Mouse (Mus musculus) liver, postnatal 0 days (tissue): ENCODE measurements around the gene Pdcd1. TPM values are rescaled to one million over a fixed set of nuclear protein-coding genes. Genes with fewer than 3 reads are reported as not detected.
"Not testable (repeated sequence)": the region's sequence is repeated elsewhere in the genome, so short reads cannot be mapped to it uniquely, and the experiment has no call there.

Experiments used
- ATAC-seq: fragments of 200-750 bp; cut with Nextera tagmentation; 2 replicates; pipeline ENCODE4 v1.8.0; 2017; ENCODE audit warnings: mild to moderate bottlenecking, moderate library complexity
- DNase-seq: peaks from one replicate; pipeline ENCODE4 v3.0.0-alpha.2; 2016
- H3K27ac ChIP-seq: fragments of 300-500 bp; sonication (generic); 2 replicates; pipeline ENCODE4 v1.5.1; 2014; ENCODE audit warnings: antibody characterized with exemption, moderate library complexity, mild to moderate bottlenecking, low read depth
- H3K27me3 ChIP-seq: fragments of 300-500 bp; sonication (generic); 2 replicates; pipeline ENCODE4 v1.6.1; 2014; ENCODE audit warnings: low read length, control low read depth, mixed read lengths; ENCODE audit not compliant: insufficient read depth
- H3K36me3 ChIP-seq: fragments of 300-500 bp; sonication (generic); replicated peaks from 2 replicates; pipeline ENCODE4 v1.6.1; 2014; ENCODE audit warnings: mild to moderate bottlenecking, control low read depth, low read length, moderate library complexity, mixed read lengths; ENCODE audit not compliant: insufficient read depth
- H3K4me1 ChIP-seq: fragments of 300-500 bp; sonication (generic); 2 replicates; pipeline ENCODE4 v1.6.1; 2014; ENCODE audit warnings: antibody characterized with exemption, mild to moderate bottlenecking, control low read depth; ENCODE audit not compliant: insufficient read depth
- H3K4me2 ChIP-seq: fragments of 300-500 bp; sonication (generic); 2 replicates; pipeline ENCODE4 v1.6.1; 2014; ENCODE audit warnings: low read depth, mild to moderate bottlenecking, low read length, moderate library complexity, mixed read lengths
- H3K4me3 ChIP-seq: fragments of 300-500 bp; sonication (generic); 2 replicates; pipeline ENCODE4 v1.5.1; 2014; ENCODE audit warnings: low read depth, low read length
- H3K9ac ChIP-seq: fragments of 300-500 bp; sonication (generic); replicated peaks from 2 replicates; pipeline ENCODE4 v1.6.1; 2014; ENCODE audit warnings: mild to moderate bottlenecking, moderate library complexity
- H3K9me3 ChIP-seq: fragments of 300-500 bp; sonication (generic); 2 replicates; pipeline ENCODE4 v1.6.1; 2016; ENCODE audit warnings: mild to moderate bottlenecking, control low read depth, low read length, mixed read lengths
- CTCF ChIP-seq: sonication (generic); IDR thresholded peaks from 2 replicates; pipeline ENCODE4 v1.5.1; 2016; ENCODE audit warnings: antibody characterized with exemption, low read depth
- EP300 ChIP-seq: IDR thresholded peaks from 2 replicates; pipeline ENCODE4 v1.6.1; 2016; ENCODE audit warnings: antibody characterized with exemption, low read depth, mild to moderate bottlenecking
- WGBS: fragments of 180-500 bp; shearing (Covaris S2); extraction: QIAGEN DNeasy Blood & Tissue Kit; methylation state at CpG from one replicate; pipeline ENCODE4 v1.1.7; 2014; ENCODE audit not compliant: insufficient replicate concordance; 5-methylcytosine and 5-hydroxymethylcytosine counted together
- polyA plus RNA-seq: library from polyadenylated mRNA; unstranded; fragments of >200 nt; fragmentation: Nextera tagmentation; extraction: Ambion mirVana; gene quantifications from 2 replicates; pipeline ENCODE4 v1.2.1, GENCODE M21; 2015

The Pdcd1 gene
- polyA plus RNA-seq, 1 experiment from 2014 or later: 0.15 TPM

- no peaks in the 10 kb centered on the region for H3K9me3 ChIP-seq
- TF ChIP-seq CTCF: no peak
- no peak for TF ChIP-seq EP300
- no peaks in the 10 kb centered on the region for H3K27me3 ChIP-seq
- H3K4me3 ChIP-seq: no peak overlapping the region
- no peak overlapping the region for H3K9ac ChIP-seq
- H3K4me2 ChIP-seq: no peak overlapping the region
- 49% methylated on average over 15 of the region's 15 CpGs for WGBS
- no peak overlapping the region for H3K27ac ChIP-seq
- DNase-seq (no peak), ATAC-seq (no peak)
- no peaks in the 10 kb centered on the region for H3K36me3 ChIP-seq
- no peaks in the 10 kb centered on the region for H3K4me1 ChIP-seq
Measured at GRCm38 (mm10) chr1:94080718-94081117, 28.4 kb upstream of the Pdcd1 start.

- WGBS: 5% methylated on average over 9 of the region's 9 CpGs
- no peaks in the 10 kb centered on the region for H3K4me1 ChIP-seq
- ATAC-seq: peak; percentile 85
- H3K9ac ChIP-seq: no peak overlapping the region
- no peak overlapping the region for H3K27ac ChIP-seq
- DNase-seq: peak; percentile 78
- no peak overlapping the region for H3K4me3 ChIP-seq
- H3K9me3 ChIP-seq: no peaks in the 10 kb centered on the region
- H3K36me3 ChIP-seq: no peaks in the 10 kb centered on the region
- TF ChIP-seq EP300 (no peak), CTCF (peak; percentile 88)
- H3K27me3 ChIP-seq: no peaks in the 10 kb centered on the region
- H3K4me2 ChIP-seq: no peak overlapping the region
Measured at GRCm38 (mm10) chr1:94078835-94079440, 26.6 kb upstream of the Pdcd1 start.

DNA sequence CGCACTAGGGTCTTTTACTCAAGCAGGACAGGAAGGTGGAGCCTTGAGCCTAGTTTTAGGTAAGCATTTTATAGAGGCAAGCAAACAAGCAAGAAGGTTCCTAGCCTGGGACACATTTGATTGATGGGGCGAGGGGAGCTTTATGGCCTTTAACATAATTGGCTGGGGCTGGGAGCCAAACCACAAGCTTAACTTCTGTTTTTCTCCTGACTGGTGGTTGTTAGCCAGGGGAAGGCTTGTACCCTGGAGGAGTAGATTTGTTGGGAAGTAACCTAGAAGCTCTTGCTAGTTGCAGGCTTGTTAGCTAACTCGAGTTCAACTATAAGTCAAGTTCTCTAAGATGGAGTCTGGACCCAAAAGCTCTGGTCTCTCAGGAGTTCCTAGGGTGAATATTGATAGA is 26.0 kb upstream of the Pdcd1 start:
- Histone ChIP-seq H3K4me2 (no peak overlapping the region), H3K4me1 (no peaks in the 10 kb centered on the region), H3K27ac (no peak overlapping the region), H3K36me3 (no peaks in the 10 kb centered on the region), H3K4me3 (no peak overlapping the region), H3K9ac (no peak overlapping the region), H3K9me3 (no peaks in the 10 kb centered on the region), H3K27me3 (no peaks in the 10 kb centered on the region)
- DNase-seq (no peak), ATAC-seq (no peak)
- no peak for TF ChIP-seq CTCF
- TF ChIP-seq EP300: no peak
- WGBS: 32% methylated on average over 3 of the region's 3 CpGs

- Histone ChIP-seq H3K9me3 (no peaks in the 10 kb centered on the region), H3K9ac (no peak overlapping the region), H3K4me1 (no peaks in the 10 kb centered on the region), H3K4me2 (no peak overlapping the region), H3K36me3 (no peaks in the 10 kb centered on the region), H3K4me3 (no peak overlapping the region), H3K27ac (no peak overlapping the region), H3K27me3 (no peaks in the 10 kb centered on the region)
- WGBS: 10% methylated on average over 1 of the region's 1 CpGs
- DNase-seq: no peak
- no peak for ATAC-seq
- TF ChIP-seq EP300 (no peak), CTCF (no peak)
Measured at GRCm38 (mm10) chr1:94076702-94077101, 24.3 kb upstream of the Pdcd1 start.

DNA sequence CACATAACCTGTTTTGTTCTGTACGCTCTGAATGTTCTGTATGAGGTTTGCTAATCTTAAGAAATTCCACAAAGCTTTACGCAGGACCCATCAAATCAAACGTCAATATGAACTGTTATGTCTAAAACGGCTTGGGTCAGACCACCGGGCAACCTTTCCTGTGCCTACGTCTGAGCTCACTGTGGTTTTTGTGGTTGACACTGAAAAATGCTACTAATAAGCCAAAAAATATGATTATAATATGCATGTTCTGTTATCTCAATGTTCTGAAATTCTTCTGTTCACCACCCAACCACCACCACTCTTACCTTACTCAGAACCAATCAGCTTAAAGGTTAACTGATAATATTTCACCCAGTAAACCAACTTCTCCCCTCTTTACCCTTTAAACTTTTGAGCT is 22.4 kb upstream of the Pdcd1 start:
- 39% methylated on average over 6 of the region's 6 CpGs for whole genome bisulfite sequencing
- no peak for ATAC-seq
- no peak overlapping the region for H3K4me2 ChIP-seq

DNA sequence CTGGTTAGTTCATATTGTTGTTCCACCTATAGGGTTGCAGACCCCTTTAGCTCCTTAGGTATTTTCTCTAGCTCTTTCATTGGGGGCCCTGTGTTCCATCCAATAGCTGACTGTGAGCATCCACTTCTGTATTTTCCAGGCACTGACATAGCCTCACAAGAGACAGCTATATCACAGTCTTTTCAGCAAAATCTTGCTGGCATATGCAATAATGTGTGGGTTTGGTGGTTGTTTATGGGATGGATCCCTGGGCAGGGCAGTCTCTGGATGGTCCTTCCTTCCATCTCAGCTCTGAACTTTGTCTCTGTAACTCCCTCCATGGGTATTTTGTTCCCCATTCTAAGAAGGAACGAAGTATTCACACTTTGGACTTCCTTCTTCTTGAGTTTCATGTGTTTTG is 5.9 kb upstream of the Pdcd1 start:
- not testable (repeated sequence) for H3K36me3 ChIP-seq, H3K4me3 ChIP-seq, H3K9me3 ChIP-seq, H3K27ac ChIP-seq, H3K4me2 ChIP-seq, H3K27me3 ChIP-seq, H3K9ac ChIP-seq, H3K4me1 ChIP-seq, DNase-seq, ATAC-seq
- WGBS: 6% methylated on average over 1 of the region's 1 CpGs

More for the DNA sequence above, 22.4 kb upstream of the Pdcd1 start:
- Histone ChIP-seq H3K9ac (no peak overlapping the region), H3K9me3 (no peaks in the 10 kb centered on the region), H3K27ac (no peak overlapping the region), H3K4me1 (no peaks in the 10 kb centered on the region), H3K36me3 (no peaks in the 10 kb centered on the region), H3K4me3 (no peak overlapping the region), H3K27me3 (no peaks in the 10 kb centered on the region)
- no peak for TF ChIP-seq CTCF
- TF ChIP-seq EP300: no peak
- DNase-seq: no peak

- ATAC-seq (no peak), DNase-seq (no peak)
- no peak overlapping the region for H3K4me2 ChIP-seq
- WGBS: 77% methylated on average over 2 of the region's 2 CpGs
- TF ChIP-seq CTCF (no peak), EP300 (no peak)
- H3K9me3 ChIP-seq: no peaks in the 10 kb centered on the region
- H3K4me3 ChIP-seq: no peak overlapping the region
- no peaks in the 10 kb centered on the region for H3K27me3 ChIP-seq
- H3K4me1 ChIP-seq: no peaks in the 10 kb centered on the region
- H3K36me3 ChIP-seq: no peaks in the 10 kb centered on the region
- no peak overlapping the region for H3K27ac ChIP-seq
- H3K9ac ChIP-seq: no peak overlapping the region
Measured at GRCm38 (mm10) chr1:94057401-94057800, 5.0 kb upstream of the Pdcd1 start.
